Mouse (Mus musculus): ENCODE measurements at regions not wholly inside any gene's neighbourhood (a gene's known extent, or its start where the extent isn't known, plus 50 kb on each side); places are given as distances from the start of the nearest gene placed in this dataset.
"Not testable (repeated sequence)": the region's sequence is repeated elsewhere in the genome, so short reads cannot be mapped to it uniquely, and the experiment has no call there.

DNA sequence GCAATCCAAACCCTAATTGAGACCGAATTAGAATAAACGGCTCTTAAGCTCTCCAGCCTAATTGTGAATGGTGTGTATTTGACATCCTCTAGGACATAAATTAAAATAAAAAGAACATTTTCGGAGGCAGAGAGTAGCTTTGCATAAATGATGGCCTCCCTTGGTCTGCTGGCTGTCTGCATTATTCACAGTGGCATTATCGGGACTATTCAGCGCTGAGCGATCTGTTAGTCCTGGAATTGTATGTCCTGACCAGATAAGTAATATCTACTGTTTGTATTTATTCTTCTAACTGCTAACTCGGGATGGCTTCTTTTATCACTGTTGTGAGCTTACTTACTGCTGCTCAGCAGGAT lies 299.6 kb downstream of the Chl1 start:
- no peaks in the 10 kb centered on the region for H3K4me1 ChIP-seq (replicated peaks; ENCODE audit: insufficient read depth, low read length)
- 0 out of 2 replicates have a peak overlapping the region, but pooled peaks have one; percentile 2 for H3K4me2 ChIP-seq (ENCODE audit: low read length)
- WGBS = 15% methylated on average over 7 of the region's 7 CpGs
- no peaks in the 10 kb centered on the region for H3K27me3 ChIP-seq (ENCODE audit: insufficient read depth, low read length)
- H3K9ac ChIP-seq (ENCODE audit: low read depth, low read length) = no peak overlapping the region
- no peak for ATAC-seq (replicated peaks; ENCODE audit: low FRiP score, low read depth)
- TF ChIP-seq CTCF (IDR thresholded peaks at IDR 0.05; ENCODE audit: low read depth) = no peak
- no peak overlapping the region for H3K27ac ChIP-seq
- DNase-seq (ENCODE audit: low spot score) = no peak
- no peaks in the 10 kb centered on the region for H3K9me3 ChIP-seq (replicated peaks; ENCODE audit: low read length)
- no peak overlapping the region for H3K4me3 ChIP-seq (replicated peaks; ENCODE audit: low read depth, low read length)
- no peaks in the 10 kb centered on the region for H3K36me3 ChIP-seq (ENCODE audit: insufficient read depth, low read length)

DNA sequence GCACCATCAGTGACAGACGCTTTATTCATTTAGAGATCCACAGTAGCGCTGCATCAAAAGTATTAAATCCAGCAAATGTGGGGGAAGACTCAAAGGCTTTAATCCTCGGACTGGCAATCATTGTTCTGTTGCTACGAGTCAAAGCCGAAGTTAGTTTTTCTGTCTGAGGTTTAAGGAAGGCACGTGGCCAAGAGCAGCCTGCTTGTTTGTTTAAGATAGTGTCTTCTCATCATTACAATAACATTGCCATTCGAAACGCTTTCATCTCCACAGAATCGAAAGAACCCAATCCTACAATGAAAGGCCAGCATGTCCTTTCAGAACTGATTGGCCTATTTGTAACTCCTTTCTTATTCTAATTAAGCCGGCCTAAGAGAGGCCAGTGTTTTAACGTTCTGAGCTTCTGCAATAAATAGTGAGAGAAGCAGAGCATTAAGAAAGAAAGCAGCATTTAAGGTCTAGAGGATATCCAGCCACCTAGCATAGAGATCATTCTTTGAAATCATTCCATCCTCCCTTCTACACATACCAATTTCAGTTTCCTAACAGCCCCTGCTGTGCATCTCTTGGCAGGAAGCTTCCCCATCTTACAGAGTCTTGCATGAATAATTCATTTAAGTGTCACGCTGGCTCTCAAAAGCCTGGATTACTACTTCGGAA lies 300.1 kb downstream of the Chl1 start:
- Histone ChIP-seq H3K4me2 (ENCODE audit: low read length) (0 out of 2 replicates have a peak overlapping the region, but pooled peaks have one; percentile 2), H3K27me3 (ENCODE audit: insufficient read depth, low read length) (no peaks in the 10 kb centered on the region), H3K27ac (no peak overlapping the region), H3K4me3 (replicated peaks; ENCODE audit: low read depth, low read length) (no peak overlapping the region), H3K9me3 (replicated peaks; ENCODE audit: low read length) (no peaks in the 10 kb centered on the region), H3K4me1 (replicated peaks; ENCODE audit: insufficient read depth, low read length) (no peaks in the 10 kb centered on the region), H3K9ac (ENCODE audit: low read depth, low read length) (no peak overlapping the region), H3K36me3 (ENCODE audit: insufficient read depth, low read length) (no peaks in the 10 kb centered on the region)
- no peak for TF ChIP-seq CTCF (IDR thresholded peaks at IDR 0.05; ENCODE audit: low read depth)
- DNase-seq (ENCODE audit: low spot score) (no peak), ATAC-seq (replicated peaks; ENCODE audit: low FRiP score, low read depth) (no peak)
- 5% methylated on average over 13 of the region's 13 CpGs for WGBS

DNA sequence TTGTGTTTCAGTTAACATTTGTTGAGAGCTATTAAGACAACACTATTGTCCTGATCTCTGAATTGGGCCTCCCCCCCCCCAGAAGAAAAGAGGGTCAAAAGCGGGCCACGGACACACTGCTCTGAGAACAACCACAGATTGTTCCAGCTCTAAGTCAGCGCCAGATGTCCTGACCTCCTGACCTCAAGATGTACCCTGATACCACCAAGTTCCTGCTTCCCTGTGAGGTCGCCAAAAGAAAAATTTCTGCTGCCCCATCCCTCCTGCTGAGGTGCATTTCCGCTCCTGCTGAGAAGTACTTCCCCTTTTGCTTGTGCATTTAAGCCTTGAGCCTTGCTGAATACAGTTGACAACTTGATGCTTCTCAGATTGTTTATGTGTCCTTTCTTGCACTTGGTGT lies 306.0 kb downstream of the Chl1 start:
- not testable (repeated sequence) for ATAC-seq (replicated peaks; ENCODE audit: low FRiP score, low read depth); H3K4me2 ChIP-seq (ENCODE audit: low read length); H3K4me1 ChIP-seq (replicated peaks; ENCODE audit: insufficient read depth, low read length); H3K9me3 ChIP-seq (replicated peaks; ENCODE audit: low read length); DNase-seq (ENCODE audit: low spot score); H3K27me3 ChIP-seq (ENCODE audit: insufficient read depth, low read length); H3K9ac ChIP-seq (ENCODE audit: low read depth, low read length); H3K36me3 ChIP-seq (ENCODE audit: insufficient read depth, low read length); H3K27ac ChIP-seq; H3K4me3 ChIP-seq (replicated peaks; ENCODE audit: low read depth, low read length)
- 84% methylated on average over 5 of the region's 5 CpGs for WGBS

DNA sequence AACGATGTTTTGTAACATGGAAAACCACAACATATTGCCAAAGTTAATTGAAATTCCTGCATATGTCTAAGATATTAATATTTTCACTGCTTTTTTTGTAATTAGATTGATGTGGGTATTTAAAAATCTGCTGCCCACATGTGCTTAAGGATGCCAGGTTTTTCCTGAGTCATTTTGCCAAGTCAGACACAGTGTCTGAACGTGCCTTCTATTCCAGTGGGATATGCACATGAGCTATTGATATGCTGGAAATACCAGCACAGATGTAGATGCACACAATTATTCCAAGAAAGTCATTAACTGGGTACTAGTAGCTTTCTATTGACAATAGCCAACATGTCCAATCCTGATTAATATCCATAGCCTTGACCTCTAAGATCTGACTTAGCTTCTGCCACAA lies 315.7 kb downstream of the Chl1 start:
- H3K27me3 ChIP-seq (ENCODE audit: insufficient read depth, low read length) = no peaks in the 10 kb centered on the region
- no peak overlapping the region for H3K27ac ChIP-seq
- no peaks in the 10 kb centered on the region for H3K36me3 ChIP-seq (ENCODE audit: insufficient read depth, low read length)
- TF ChIP-seq CTCF (IDR thresholded peaks at IDR 0.05; ENCODE audit: low read depth) = no peak
- H3K4me3 ChIP-seq (replicated peaks; ENCODE audit: low read depth, low read length) = no peak overlapping the region
- H3K4me2 ChIP-seq (ENCODE audit: low read length) = no peak overlapping the region
- H3K4me1 ChIP-seq (replicated peaks; ENCODE audit: insufficient read depth, low read length) = no peaks in the 10 kb centered on the region
- 68% methylated on average over 2 of the region's 2 CpGs for WGBS
- no peak for DNase-seq (ENCODE audit: low spot score)
- no peak for ATAC-seq (replicated peaks; ENCODE audit: low FRiP score, low read depth)
- no peaks in the 10 kb centered on the region for H3K9me3 ChIP-seq (replicated peaks; ENCODE audit: low read length)
- no peak overlapping the region for H3K9ac ChIP-seq (ENCODE audit: low read depth, low read length)

DNA sequence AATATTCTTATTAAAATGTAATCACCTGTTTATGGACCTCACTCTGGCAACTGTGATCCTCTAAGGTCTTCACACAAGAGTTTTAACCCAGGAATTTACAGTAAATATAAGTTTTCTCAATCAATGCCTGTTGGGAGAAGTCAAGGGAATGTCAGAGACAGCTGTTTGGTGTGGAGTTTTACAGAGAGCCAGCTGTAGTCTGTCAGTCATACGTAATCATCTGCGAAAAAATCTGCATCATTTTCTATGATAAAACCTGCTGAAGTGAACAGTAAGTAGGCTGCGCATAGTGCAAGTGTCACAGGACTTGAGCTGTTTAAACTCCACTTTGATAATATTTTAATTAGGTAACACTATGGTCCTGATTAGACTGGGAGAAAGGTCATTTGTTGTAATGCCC lies 317.2 kb downstream of the Chl1 start:
- no peaks in the 10 kb centered on the region for H3K36me3 ChIP-seq (ENCODE audit: insufficient read depth, low read length)
- whole genome bisulfite sequencing = 94% methylated on average over 3 of the region's 3 CpGs
- no peaks in the 10 kb centered on the region for H3K27me3 ChIP-seq (ENCODE audit: insufficient read depth, low read length)
- TF ChIP-seq CTCF (IDR thresholded peaks at IDR 0.05; ENCODE audit: low read depth) = no peak
- no peak for DNase-seq (ENCODE audit: low spot score)
- no peak for ATAC-seq (replicated peaks; ENCODE audit: low FRiP score, low read depth)
- no peak overlapping the region for H3K27ac ChIP-seq
- no peak overlapping the region for H3K4me2 ChIP-seq (ENCODE audit: low read length)
- no peaks in the 10 kb centered on the region for H3K4me1 ChIP-seq (replicated peaks; ENCODE audit: insufficient read depth, low read length)
- no peak overlapping the region for H3K4me3 ChIP-seq (replicated peaks; ENCODE audit: low read depth, low read length)
- H3K9me3 ChIP-seq (replicated peaks; ENCODE audit: low read length) = no peaks in the 10 kb centered on the region
- no peak overlapping the region for H3K9ac ChIP-seq (ENCODE audit: low read depth, low read length)

DNA sequence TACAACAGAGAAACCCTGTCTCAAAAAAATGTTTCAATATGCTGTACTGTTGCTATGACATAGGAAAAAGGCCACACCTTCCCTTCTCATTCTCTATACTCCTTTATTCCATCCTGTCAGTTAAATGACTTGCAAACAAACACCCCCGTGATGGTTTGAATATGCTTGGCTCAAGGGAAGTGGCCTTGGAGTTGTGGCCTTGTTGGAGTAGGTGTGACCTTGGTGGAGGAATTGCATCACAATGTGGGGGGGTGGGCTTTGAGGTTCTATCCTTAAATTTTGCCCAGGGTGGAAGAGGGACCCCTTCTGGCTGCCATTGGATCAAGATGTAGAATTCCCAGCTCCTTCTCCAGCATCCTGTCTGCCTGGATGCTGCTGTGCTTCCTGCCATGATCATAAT lies 318.5 kb downstream of the Chl1 start:
- no peak for TF ChIP-seq CTCF (IDR thresholded peaks at IDR 0.05; ENCODE audit: low read depth)
- H3K27ac ChIP-seq = no peak overlapping the region

DNA sequence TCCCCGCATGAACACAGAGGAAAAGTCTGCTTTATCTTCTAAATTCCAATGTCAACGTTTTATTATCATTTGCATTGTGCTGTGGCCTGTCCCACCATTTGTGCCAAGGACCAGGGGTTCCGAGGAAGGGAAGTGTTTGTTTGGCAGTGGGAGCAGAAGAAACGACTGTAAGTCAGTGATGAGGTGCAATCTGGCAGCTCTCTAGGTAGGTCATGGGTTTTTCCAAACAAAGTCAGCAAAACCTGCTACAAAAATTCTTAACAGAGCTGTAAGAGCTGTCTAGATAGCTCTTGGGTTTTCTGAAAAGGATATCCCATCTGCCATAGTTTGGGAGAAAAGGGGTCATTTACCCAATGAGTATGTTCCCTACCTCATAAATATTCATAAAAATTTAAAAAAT lies 321.9 kb downstream of the Chl1 start:
- no peaks in the 10 kb centered on the region for H3K27me3 ChIP-seq (ENCODE audit: insufficient read depth, low read length)
- H3K9me3 ChIP-seq (replicated peaks; ENCODE audit: low read length) = no peaks in the 10 kb centered on the region
- no peaks in the 10 kb centered on the region for H3K4me1 ChIP-seq (replicated peaks; ENCODE audit: insufficient read depth, low read length)
- H3K27ac ChIP-seq = no peak overlapping the region
- WGBS = 71% methylated on average over 4 of the region's 4 CpGs
- TF ChIP-seq CTCF (IDR thresholded peaks at IDR 0.05; ENCODE audit: low read depth) = no peak
- ATAC-seq (replicated peaks; ENCODE audit: low FRiP score, low read depth) (no peak), DNase-seq (ENCODE audit: low spot score) (no peak)
- no peak overlapping the region for H3K4me3 ChIP-seq (replicated peaks; ENCODE audit: low read depth, low read length)
- H3K9ac ChIP-seq (ENCODE audit: low read depth, low read length) = no peak overlapping the region
- no peak overlapping the region for H3K4me2 ChIP-seq (ENCODE audit: low read length)
- H3K36me3 ChIP-seq (ENCODE audit: insufficient read depth, low read length) = no peaks in the 10 kb centered on the region

More for the DNA sequence above, 318.5 kb downstream of the Chl1 start:
- H3K27me3 ChIP-seq (ENCODE audit: insufficient read depth, low read length) = no peaks in the 10 kb centered on the region
- ATAC-seq (replicated peaks; ENCODE audit: low FRiP score, low read depth) (no peak), DNase-seq (ENCODE audit: low spot score) (no peak)
- H3K4me2 ChIP-seq (ENCODE audit: low read length) = no peak overlapping the region
- H3K4me1 ChIP-seq (replicated peaks; ENCODE audit: insufficient read depth, low read length) = no peaks in the 10 kb centered on the region
- H3K9ac ChIP-seq (ENCODE audit: low read depth, low read length) = no peak overlapping the region
- H3K36me3 ChIP-seq (ENCODE audit: insufficient read depth, low read length) = no peaks in the 10 kb centered on the region
- WGBS = 87% methylated on average over 1 of the region's 1 CpGs
- no peaks in the 10 kb centered on the region for H3K9me3 ChIP-seq (replicated peaks; ENCODE audit: low read length)
- no peak overlapping the region for H3K4me3 ChIP-seq (replicated peaks; ENCODE audit: low read depth, low read length)
